Mouse (Mus musculus) cerebellum, adult 2 months (tissue): Measurements from ENCODE around the gene Atp13a3.

Experiments used
- CTCF ChIP-seq: fragments of 200-500 bp; IDR thresholded peaks from 2 replicates; pipeline ENCODE4 v1.5.1; 2011; ENCODE audit warnings: low read depth, mild to moderate bottlenecking, control low read depth, low read length, moderate library complexity, borderline replicate concordance; ENCODE audit not compliant: insufficient read depth
- POLR2A ChIP-seq: fragments of 200-500 bp; IDR thresholded peaks from 2 replicates; pipeline ENCODE4 v1.6.1; 2011; ENCODE audit warnings: low read length, control low read depth, borderline replicate concordance; ENCODE audit not compliant: insufficient read depth

GRCm38 (mm10) chr16:30439841-30440240 is 34.1 kb upstream of the Atp13a3 start:
- TF ChIP-seq POLR2A (no peak), CTCF (no peak)
